Mouse (Mus musculus): ENCODE data around the gene Rabep2. TPM values are rescaled to one million over a fixed set of nuclear protein-coding genes. Genes with fewer than 3 reads are reported as not detected.
"Not testable (repeated sequence)": the region's sequence is repeated elsewhere in the genome, so short reads cannot be mapped to it uniquely, and the experiment has no call there.

Rabep2 gene
- polyA plus RNA-seq, 1 experiment from 2014 or later: 26.0 TPM

DNA sequence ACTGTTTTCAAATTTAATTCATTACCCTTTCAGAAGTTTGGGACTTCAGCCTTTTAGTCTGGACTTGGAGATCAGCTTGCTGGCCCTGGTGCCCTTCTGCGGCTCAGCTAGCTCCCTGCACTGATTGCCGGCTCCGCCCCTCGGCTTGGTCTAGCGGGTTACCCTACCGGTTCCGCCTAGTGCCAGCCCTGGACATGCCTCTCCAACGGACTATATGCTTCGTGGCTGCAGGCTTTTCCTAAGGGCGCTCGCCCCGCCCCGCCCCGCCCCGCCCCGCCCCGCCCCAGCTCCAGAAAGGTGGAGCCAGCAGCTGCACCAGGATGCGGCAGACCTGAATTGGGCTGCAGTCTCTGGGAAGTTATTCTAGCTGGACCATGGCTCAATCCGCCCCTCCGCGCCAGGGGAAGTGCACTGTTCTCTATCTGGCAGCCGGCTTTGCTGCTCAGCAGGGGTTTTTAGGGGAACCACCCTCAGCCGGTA is 53.9 kb downstream of the Rabep2 start:
- Histone ChIP-seq H3K4me1 (peaks cover 3% of the 10 kb centered on the region; the same call in 1 of the 2 replicates), H3K9me3 (no peaks in the 10 kb centered on the region), H3K27ac (replicated peaks) (0 out of 2 replicates have a peak overlapping the region, but pooled peaks have one; percentile 40), H3K4me2 (replicated peaks) (peak overlapping the region; percentile 48), H3K36me3 (no peaks in the 10 kb centered on the region), H3K27me3 (no peaks in the 10 kb centered on the region), H3K4me3 (peak overlapping the region; percentile 25), H3K9ac (replicated peaks) (peak overlapping the region; percentile 37; the same call in 1 of the 2 replicates)
- ATAC-seq (ENCODE audit: low FRiP score, low read depth): peak; percentile 71
- under 1% methylated on average over 23 of the region's 23 CpGs for WGBS

DNA sequence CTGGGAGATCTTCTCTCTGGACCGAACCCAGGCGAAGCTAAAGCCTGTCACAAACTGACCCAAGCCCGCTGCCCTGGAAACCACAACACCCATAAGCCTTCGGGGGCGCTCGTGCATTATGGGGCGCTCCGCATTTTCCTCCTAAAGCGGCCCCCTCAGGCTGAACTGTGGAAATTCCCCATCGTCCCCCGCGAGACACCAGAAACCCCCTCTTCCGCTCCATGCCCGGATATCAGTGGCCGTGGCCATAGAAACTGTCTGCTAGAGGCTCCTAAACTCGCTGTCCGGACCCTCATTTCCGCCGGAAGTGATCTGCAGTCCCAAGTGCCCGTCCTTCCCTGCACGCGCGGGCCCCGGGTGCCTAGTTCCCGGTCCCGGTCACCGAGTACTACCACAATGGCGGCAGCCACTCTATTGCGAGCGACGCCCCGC is 58.5 kb downstream of the Rabep2 start, which contains the start of gene Tufm:
TSS of gene Tufm (plus strand) at position 310 of the 432 bp plus-strand sequence.
- Histone ChIP-seq H3K9me3 (no peaks in the 10 kb centered on the region), H3K4me1 (peaks cover 12% of the 10 kb centered on the region), H3K27me3 (no peaks in the 10 kb centered on the region), H3K4me2 (replicated peaks) (peak within 1 kb of the TSS; percentile 98), H3K36me3 (peaks cover 29% of the 10 kb centered on the region), H3K27ac (replicated peaks) (peak within 1 kb of the TSS; percentile 76), H3K4me3 (peak within 1 kb of the TSS; percentile 72), H3K9ac (replicated peaks) (peak within 1 kb of the TSS; percentile 72)
- peak; percentile 94 for ATAC-seq (ENCODE audit: low FRiP score, low read depth)
- under 1% methylated on average over 32 of the region's 32 CpGs for WGBS

DNA sequence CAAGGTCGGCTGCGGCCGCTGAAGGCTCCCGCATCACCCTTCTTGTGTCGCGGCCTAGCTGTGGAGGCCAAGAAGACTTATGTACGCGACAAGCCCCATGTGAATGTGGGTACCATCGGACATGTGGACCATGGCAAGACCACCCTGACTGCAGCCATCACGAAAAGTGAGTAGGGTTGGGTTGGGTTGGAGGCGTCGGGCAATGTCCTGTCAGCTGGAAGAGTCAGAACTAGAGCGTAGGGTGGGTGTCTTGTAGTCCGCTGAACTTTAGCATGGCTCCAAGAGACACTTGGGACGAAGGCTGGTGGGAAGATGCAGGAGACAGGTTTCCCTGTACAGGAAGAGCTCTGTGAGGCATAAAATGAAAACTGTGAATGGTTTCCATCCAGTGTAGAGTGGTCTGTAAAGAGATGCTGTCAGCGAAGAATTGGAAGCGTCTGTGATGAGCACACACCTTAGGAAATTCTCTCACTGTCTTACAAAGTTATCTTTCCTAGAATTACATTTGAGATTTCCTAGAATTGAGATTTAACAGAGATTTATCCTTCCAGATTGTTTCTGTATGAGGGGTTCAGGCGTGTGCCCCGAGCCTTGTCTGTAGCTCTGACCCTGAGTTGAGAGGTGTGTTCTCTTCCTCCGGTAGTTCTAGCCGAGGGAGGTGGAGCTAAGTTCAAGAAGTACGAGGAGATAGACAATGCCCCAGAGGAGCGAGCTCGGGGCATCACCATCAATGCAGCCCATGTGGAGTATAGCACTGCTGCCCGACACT is 59.2 kb downstream of the Rabep2 start:
- Histone ChIP-seq H3K4me3 (peak overlapping the region; percentile 72), H3K9ac (replicated peaks) (peak overlapping the region; percentile 72), H3K4me2 (replicated peaks) (peak overlapping the region; percentile 98), H3K36me3 (peaks cover 37% of the 10 kb centered on the region), H3K4me1 (peaks cover 12% of the 10 kb centered on the region)
- not testable (repeated sequence) for H3K9me3 ChIP-seq; H3K27ac ChIP-seq (replicated peaks); H3K27me3 ChIP-seq
- WGBS: 19% methylated on average over 25 of the region's 25 CpGs
- peak; percentile 53 for ATAC-seq (ENCODE audit: low FRiP score, low read depth)

DNA sequence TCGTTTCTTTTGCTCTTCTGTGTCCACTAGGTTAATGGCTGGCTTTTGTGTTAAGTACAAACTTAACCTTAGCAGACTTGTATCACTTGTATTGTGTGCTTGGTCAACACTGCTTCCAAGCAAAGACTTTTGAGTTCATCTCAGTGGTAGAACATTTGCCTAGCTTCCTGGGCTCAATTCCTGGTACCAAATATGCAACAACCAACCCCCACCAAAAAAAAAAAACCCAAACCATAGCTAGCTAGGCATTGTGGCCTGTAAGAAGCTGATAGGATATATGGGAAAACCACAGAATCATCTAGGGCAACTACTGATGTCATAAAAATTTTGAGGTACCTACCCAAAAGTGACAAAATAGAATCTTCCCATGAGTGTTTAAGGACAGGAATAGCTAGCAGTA is 62.4 kb downstream of the Rabep2 start:
- Histone ChIP-seq H3K4me3 (no peak overlapping the region), H3K27me3 (no peaks in the 10 kb centered on the region), H3K36me3 (peaks cover 69% of the 10 kb centered on the region), H3K9ac (replicated peaks) (no peak overlapping the region), H3K27ac (replicated peaks) (no peak overlapping the region), H3K4me2 (replicated peaks) (no peak overlapping the region), H3K9me3 (no peaks in the 10 kb centered on the region), H3K4me1 (peaks cover 12% of the 10 kb centered on the region)
- ATAC-seq (ENCODE audit: low FRiP score, low read depth): no peak
- WGBS: 80% methylated on average over 1 of the region's 1 CpGs

DNA sequence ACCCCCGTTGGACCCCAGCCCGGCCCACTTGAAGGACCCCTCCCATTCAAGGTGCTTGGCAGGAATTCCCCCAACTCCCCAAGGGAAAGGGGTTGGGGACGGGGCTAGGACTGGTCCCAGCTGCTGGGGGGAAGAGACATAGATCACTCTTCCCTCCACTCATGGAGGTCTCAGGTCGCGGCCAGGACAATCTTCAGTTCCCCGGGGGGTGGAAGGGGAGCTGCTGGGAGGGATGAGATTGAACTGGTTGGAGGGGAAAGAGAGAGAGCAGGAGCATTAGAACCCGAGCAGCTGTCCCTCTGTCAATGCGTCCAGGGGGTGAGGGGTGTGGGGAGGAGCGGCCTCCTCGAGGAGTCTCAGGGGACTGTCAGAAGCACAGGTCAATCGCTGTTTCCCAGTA is 63.4 kb downstream of the Rabep2 start:
- peaks cover 78% of the 10 kb centered on the region for H3K36me3 ChIP-seq
- no peak overlapping the region for H3K4me2 ChIP-seq (replicated peaks)
- peak overlapping the region; percentile 35; the same call in 1 of the 2 replicates for H3K27ac ChIP-seq (replicated peaks)
- H3K9ac ChIP-seq (replicated peaks): no peak overlapping the region
- no peaks in the 10 kb centered on the region for H3K9me3 ChIP-seq
- ATAC-seq (ENCODE audit: low FRiP score, low read depth): no peak
- H3K27me3 ChIP-seq: no peaks in the 10 kb centered on the region
- H3K4me1 ChIP-seq: peaks cover 9% of the 10 kb centered on the region
- WGBS: 67% methylated on average over 11 of the region's 11 CpGs
- no peak overlapping the region for H3K4me3 ChIP-seq

DNA sequence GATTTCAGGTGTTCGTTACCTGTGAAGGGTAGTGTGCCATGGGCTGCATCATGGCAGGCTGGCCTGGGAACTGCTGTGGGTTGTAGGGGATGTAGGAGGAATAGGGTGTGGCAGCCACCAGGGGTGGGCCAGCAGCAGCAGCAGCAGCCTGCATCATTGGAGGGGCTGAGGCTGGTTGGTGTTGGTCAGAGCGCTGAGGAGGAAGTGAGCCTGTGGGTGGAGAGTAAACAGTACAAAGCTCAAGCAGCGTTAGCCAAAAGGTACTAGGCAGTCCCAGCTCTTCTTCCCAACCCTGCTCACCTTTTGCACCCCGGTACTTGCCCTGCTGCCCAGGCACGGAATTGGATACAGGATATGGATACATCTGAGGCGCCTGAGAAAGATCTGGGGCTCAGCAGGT is 65.6 kb downstream of the Rabep2 start:
- no peak for ATAC-seq (ENCODE audit: low FRiP score, low read depth)

DNA sequence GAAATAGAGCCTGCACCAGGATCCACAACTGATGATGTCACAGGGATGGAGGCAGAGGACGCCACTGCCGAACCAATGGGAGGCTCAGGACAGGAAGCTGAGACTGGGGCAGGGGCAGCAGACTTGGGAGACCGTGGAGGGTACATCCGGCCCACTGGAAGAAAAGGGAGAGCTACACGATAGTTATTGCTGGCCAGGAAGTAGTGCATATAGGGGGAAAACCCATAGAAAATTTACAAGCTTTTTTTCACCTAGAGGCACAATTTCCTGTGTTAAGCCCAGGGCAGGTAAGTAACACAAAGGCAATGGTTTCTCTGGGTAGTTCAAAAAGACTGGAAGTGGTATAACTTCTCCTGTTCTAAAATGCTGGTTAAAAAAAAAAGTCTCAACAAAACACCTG is 67.9 kb downstream of the Rabep2 start:
- Histone ChIP-seq H3K9me3 (no peaks in the 10 kb centered on the region), H3K4me3 (no peak overlapping the region), H3K27ac (replicated peaks) (no peak overlapping the region), H3K4me2 (replicated peaks) (no peak overlapping the region), H3K36me3 (peaks cover 98% of the 10 kb centered on the region), H3K4me1 (peaks cover 11% of the 10 kb centered on the region), H3K27me3 (no peaks in the 10 kb centered on the region), H3K9ac (replicated peaks) (no peak overlapping the region)
- no peak for ATAC-seq (ENCODE audit: low FRiP score, low read depth)
- 92% methylated on average over 5 of the region's 5 CpGs for WGBS

More for the DNA sequence above, 65.6 kb downstream of the Rabep2 start:
- no peaks in the 10 kb centered on the region for H3K9me3 ChIP-seq
- H3K4me1 ChIP-seq: no peaks in the 10 kb centered on the region
- no peaks in the 10 kb centered on the region for H3K27me3 ChIP-seq
- H3K9ac ChIP-seq (replicated peaks): no peak overlapping the region
- H3K36me3 ChIP-seq: peaks cover 98% of the 10 kb centered on the region
- H3K27ac ChIP-seq (replicated peaks): no peak overlapping the region
- no peak overlapping the region for H3K4me3 ChIP-seq
- H3K4me2 ChIP-seq (replicated peaks): no peak overlapping the region
- WGBS: 93% methylated on average over 6 of the region's 6 CpGs

DNA sequence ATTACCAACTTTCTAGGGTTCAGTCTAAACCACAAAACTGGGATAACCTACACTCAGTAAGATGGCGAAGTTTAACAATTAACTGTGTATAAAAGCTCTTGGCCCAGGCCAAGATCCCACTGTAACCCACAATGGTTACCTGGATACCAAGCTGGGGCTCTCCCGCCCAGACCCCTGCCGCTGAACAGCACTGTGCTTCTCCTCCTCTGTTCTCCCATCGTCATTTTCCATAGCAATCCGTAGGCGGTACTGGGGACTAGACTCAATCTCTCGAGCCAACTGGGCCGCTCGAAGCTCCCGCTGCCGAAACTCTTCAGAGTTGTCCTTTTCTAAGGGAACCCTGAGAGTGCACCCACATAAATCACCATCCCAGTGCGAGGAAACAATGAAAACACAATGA is 69.4 kb downstream of the Rabep2 start:
- H3K27ac ChIP-seq (replicated peaks): no peak overlapping the region
- no peaks in the 10 kb centered on the region for H3K27me3 ChIP-seq
- no peak overlapping the region for H3K4me3 ChIP-seq
- no peak overlapping the region for H3K4me2 ChIP-seq (replicated peaks)
- no peaks in the 10 kb centered on the region for H3K9me3 ChIP-seq
- peaks cover 12% of the 10 kb centered on the region for H3K4me1 ChIP-seq
- peaks cover 83% of the 10 kb centered on the region for H3K36me3 ChIP-seq
- H3K9ac ChIP-seq (replicated peaks): no peak overlapping the region
- WGBS: 95% methylated on average over 12 of the region's 12 CpGs
- no peak for ATAC-seq (ENCODE audit: low FRiP score, low read depth)

Other genes with a start within 250 kb of the Rabep2 start
- 68.3 and 76.6 TPM in 2 replicates for gene Xpo6, start 228.3 kb upstream of the Rabep2 start, polyA plus RNA-seq (2016; fragmentation: Nextera tagmentation; extraction: Ambion mirVana)
- gene Sbk1, start 156.1 kb upstream of the Rabep2 start, polyA plus RNA-seq (2016; fragmentation: Nextera tagmentation; extraction: Ambion mirVana): 276 and 311 TPM in 2 replicates
- gene Lat, start 59.2 kb upstream of the Rabep2 start, polyA plus RNA-seq (2016; fragmentation: Nextera tagmentation; extraction: Ambion mirVana): 1.4 and 2.6 TPM in 2 replicates
- 64.3 and 66.9 TPM in 2 replicates for gene Spns1, start 51.3 kb upstream of the Rabep2 start, polyA plus RNA-seq (2016; fragmentation: Nextera tagmentation; extraction: Ambion mirVana)
- gene Nfatc2ip, start 32.0 kb upstream of the Rabep2 start, polyA plus RNA-seq (2016; fragmentation: Nextera tagmentation; extraction: Ambion mirVana): 3.4 and 4.3 TPM in 2 replicates
- gene Cd19, start 13.9 kb upstream of the Rabep2 start, polyA plus RNA-seq (2016; fragmentation: Nextera tagmentation; extraction: Ambion mirVana): not detected in 2 replicates
- 0.57 and 0.58 TPM in 2 replicates for gene Atp2a1, start 34.3 kb downstream of the Rabep2 start, polyA plus RNA-seq (2016; fragmentation: Nextera tagmentation; extraction: Ambion mirVana)
- 60.9 and 66.1 TPM in 2 replicates for gene Sh2b1, start 46.7 kb downstream of the Rabep2 start, polyA plus RNA-seq (2016; fragmentation: Nextera tagmentation; extraction: Ambion mirVana)
- 115 and 119 TPM in 2 replicates for gene Tufm, start 58.6 kb downstream of the Rabep2 start, polyA plus RNA-seq (2016; fragmentation: Nextera tagmentation; extraction: Ambion mirVana)
- 72.8 and 82.0 TPM in 2 replicates for gene Atxn2l, start 74.7 kb downstream of the Rabep2 start, polyA plus RNA-seq (2016; fragmentation: Nextera tagmentation; extraction: Ambion mirVana)
- gene Eif3c, start 137.7 kb downstream of the Rabep2 start, polyA plus RNA-seq (2016; fragmentation: Nextera tagmentation; extraction: Ambion mirVana): 200 and 222 TPM in 2 replicates
- 0.27 and 0.63 TPM in 2 replicates for gene Apobr, start 156.2 kb downstream of the Rabep2 start, polyA plus RNA-seq (2016; fragmentation: Nextera tagmentation; extraction: Ambion mirVana)
- 26.1 and 29.2 TPM in 2 replicates for gene Cln3, start 157.1 kb downstream of the Rabep2 start, polyA plus RNA-seq (2016; fragmentation: Nextera tagmentation; extraction: Ambion mirVana)
- not detected in 2 replicates for gene Il27, start 166.2 kb downstream of the Rabep2 start, polyA plus RNA-seq (2016; fragmentation: Nextera tagmentation; extraction: Ambion mirVana)
- 4.4 and 7.9 TPM in 2 replicates for gene Nupr1, start 202.1 kb downstream of the Rabep2 start, polyA plus RNA-seq (2016; fragmentation: Nextera tagmentation; extraction: Ambion mirVana)
- gene Sgf29, start 220.6 kb downstream of the Rabep2 start, polyA plus RNA-seq (2016; fragmentation: Nextera tagmentation; extraction: Ambion mirVana): 44.1 and 46.4 TPM in 2 replicates
- gene Sult1a1, start 247.7 kb downstream of the Rabep2 start, polyA plus RNA-seq (2016; fragmentation: Nextera tagmentation; extraction: Ambion mirVana): 0.45 and 1.1 TPM in 2 replicates